Mouse (Mus musculus) heart, adult 2 months (tissue): ENCODE measurements around the gene Wnt7a. TPM values are rescaled to one million over a fixed set of nuclear protein-coding genes. Genes with fewer than 3 reads are reported as not detected.

Source experiments
- DNase-seq, 2 experiments: peaks; one replicate each; pipeline ENCODE4 v3.0.0; 2021
- H3K27ac ChIP-seq: fragments of 200-600 bp; 2 replicates; pipeline ENCODE4 v1.8.1; 2022
- H3K27me3 ChIP-seq: fragments of 200-500 bp; 2 replicates; pipeline ENCODE4 v1.6.1; 2012; ENCODE audit warnings: mild to moderate bottlenecking, low read length, inconsistent platforms, mixed read lengths; ENCODE audit not compliant: control insufficient read depth, insufficient read depth
- H3K36me3 ChIP-seq: fragments of 200-500 bp; 2 replicates; pipeline ENCODE4 v1.6.1; 2012; ENCODE audit warnings: low read length, inconsistent platforms; ENCODE audit not compliant: control insufficient read depth, insufficient read depth
- H3K4me1 ChIP-seq: fragments of 200-500 bp; 2 replicates; pipeline ENCODE4 v1.6.1; 2011; ENCODE audit warnings: low read length; ENCODE audit not compliant: control insufficient read depth, insufficient read depth
- H3K4me3 ChIP-seq: fragments of 200-600 bp; 2 replicates; pipeline ENCODE4 v1.8.1; 2022
- H3K79me2 ChIP-seq: fragments of 200-500 bp; replicated peaks from 2 replicates; pipeline ENCODE4 v1.6.1; 2012; ENCODE audit warnings: mild to moderate bottlenecking, inconsistent platforms, low read length, moderate library complexity, mixed read lengths; ENCODE audit not compliant: control insufficient read depth, insufficient read depth
- H3K9ac ChIP-seq: fragments of 200-500 bp; 2 replicates; pipeline ENCODE4 v1.6.1; 2012; ENCODE audit warnings: low read depth, mild to moderate bottlenecking, control low read depth, inconsistent platforms, low read length, mixed read lengths
- CTCF ChIP-seq: fragments of 200-600 bp; IDR thresholded peaks from 2 replicates; pipeline ENCODE4 v1.8.1; 2022; ENCODE audit warnings: antibody characterized with exemption, mild to moderate bottlenecking, moderate library complexity
- EP300 ChIP-seq: fragments of 200-500 bp; IDR thresholded peaks from 2 replicates; pipeline ENCODE4 v1.6.1; 2011; ENCODE audit warnings: low read depth, low read length, control low read depth; ENCODE audit not compliant: insufficient read depth
- POLR2A ChIP-seq: fragments of 200-500 bp; IDR thresholded peaks from 2 replicates; pipeline ENCODE4 v1.6.1; 2011; ENCODE audit warnings: mild to moderate bottlenecking, low read depth, low read length, control low read depth; ENCODE audit not compliant: insufficient read depth
- WGBS: fragments of 180-500 bp; shearing (Covaris S2); methylation state at CpG from one replicate; pipeline ENCODE4 v1.1.7; 2018; 5-methylcytosine and 5-hydroxymethylcytosine counted together
- intact Hi-C: fragments of 180-260 bp; cut with DNase I; formaldehyde crosslinking; loops from one replicate; pipeline ENCODE4 v1.15.1; 2025
- polyA plus RNA-seq: library from polyadenylated mRNA; depleted of rRNA; stranded (reverse); fragments of >200 nt; gene quantifications from 2 replicates; pipeline ENCODE4 v1.2.3, GENCODE M21; 2012; rRNA removed
- total RNA-seq, 2 experiments: library from RNA; stranded (reverse); gene quantifications; 2 replicates each; pipeline ENCODE4 v1.2.3; 2021

Wnt7a gene
- total and polyA plus RNA-seq, 3 experiments, result not detected

- DNase-seq, result no peak
- 81% methylated on average over 9 of the region's 9 CpGs for WGBS
- Histone ChIP-seq H3K27ac (no peak overlapping the region), H3K4me1 (no peaks in the 10 kb centered on the region), H3K36me3 (no peaks in the 10 kb centered on the region), H3K9ac (no peak overlapping the region), H3K79me2 (no peaks in the 10 kb centered on the region), H3K27me3 (no peaks in the 10 kb centered on the region; the same call in 1 of the 2 replicates), H3K4me3 (no peak overlapping the region)
- TF ChIP-seq EP300 (no peak), CTCF (no peak), POLR2A (no peak)
- intact Hi-C loops, result no loop called here
Observed at GRCm38 (mm10) chr6:91322001-91322772, 89.0 kb downstream of the Wnt7a start.

Other genes starting within 250 kb of the Wnt7a start
- gene Fbln2, start 198.9 kb downstream of the Wnt7a start, total RNA-seq, result 10 to 100 TPM; 55.8 to 56.9 TPM
- 117 and 153 TPM in 2 replicates for gene Fbln2, start 198.9 kb downstream of the Wnt7a start, polyA plus RNA-seq
- gene Chchd4, start 62.2 kb upstream of the Wnt7a start, total RNA-seq, result 10 to 100 TPM; 15.3 to 17.0 TPM
- 8.7 and 12.8 TPM in 2 replicates for gene Chchd4, start 62.2 kb upstream of the Wnt7a start, polyA plus RNA-seq
- gene Tmem43, start 62.3 kb upstream of the Wnt7a start, total RNA-seq, result 10 to 100 TPM; 23.1 to 24.4 TPM
- gene Tmem43, start 62.3 kb upstream of the Wnt7a start, polyA plus RNA-seq, result 29.8 and 34.0 TPM in 2 replicates
- 10 to 100 TPM in 1 of 2 experiments, 1 to 10 TPM in 1; 9.3 to 10.7 TPM for gene Xpc, start 104.5 kb upstream of the Wnt7a start, total RNA-seq
- gene Xpc, start 104.5 kb upstream of the Wnt7a start, polyA plus RNA-seq, result 5.6 and 7.7 TPM in 2 replicates
- 10 to 100 TPM; 55.8 to 59.7 TPM for gene Lsm3, start 104.6 kb upstream of the Wnt7a start, total RNA-seq
- gene Lsm3, start 104.6 kb upstream of the Wnt7a start, polyA plus RNA-seq, result 31.0 and 50.3 TPM in 2 replicates